Mouse (Mus musculus) kidney, embryonic 15.5 days (tissue): ENCODE measurements around the gene Dpm2. TPM values are rescaled to one million over a fixed set of nuclear protein-coding genes. Genes with fewer than 3 reads are reported as not detected.

Experiments
- ATAC-seq: fragments of 200-750 bp; cut with Nextera tagmentation; replicated peaks from 2 replicates; pipeline ENCODE4 v1.8.0; 2017; ENCODE audit warnings: moderate TSS enrichment; ENCODE audit not compliant: low FRiP score
- H3K27ac ChIP-seq: fragments of 300-500 bp; sonication (generic); 2 replicates; pipeline ENCODE4 v1.5.1; 2015; ENCODE audit warnings: mild to moderate bottlenecking, inconsistent platforms
- H3K27me3 ChIP-seq: fragments of 300-500 bp; sonication (generic); 2 replicates; pipeline ENCODE4 v1.6.1; 2015; ENCODE audit warnings: inconsistent platforms
- H3K36me3 ChIP-seq: fragments of 300-500 bp; sonication (generic); 2 replicates; pipeline ENCODE4 v1.6.1; 2015; ENCODE audit warnings: inconsistent platforms
- H3K4me1 ChIP-seq: fragments of 300-500 bp; sonication (generic); 2 replicates; pipeline ENCODE4 v1.6.1; 2015; ENCODE audit warnings: inconsistent platforms
- H3K4me2 ChIP-seq: fragments of 300-500 bp; sonication (generic); 2 replicates; pipeline ENCODE4 v1.6.1; 2015; ENCODE audit warnings: moderate library complexity, mild to moderate bottlenecking, inconsistent platforms
- H3K4me3 ChIP-seq: fragments of 300-500 bp; sonication (generic); replicated peaks from 2 replicates; pipeline ENCODE4 v1.5.1; 2015; ENCODE audit warnings: mild to moderate bottlenecking, inconsistent platforms
- H3K9ac ChIP-seq: fragments of 300-500 bp; sonication (generic); 2 replicates; pipeline ENCODE4 v1.6.1; 2015; ENCODE audit warnings: mild to moderate bottlenecking, inconsistent platforms
- H3K9me3 ChIP-seq: fragments of 300-500 bp; sonication (generic); replicated peaks from 2 replicates; pipeline ENCODE4 v1.6.1; 2016; ENCODE audit warnings: inconsistent platforms
- WGBS: fragments of 180-500 bp; shearing (Covaris S2); methylation state at CpG from one replicate; pipeline ENCODE4 v1.1.7; 2015; ENCODE audit warnings: mixed read lengths; 5-methylcytosine and 5-hydroxymethylcytosine counted together
- polyA plus RNA-seq: library from polyadenylated mRNA; unstranded; fragments of >200 nt; fragmentation: Nextera tagmentation; extraction: Ambion mirVana; gene quantifications from 2 replicates; pipeline ENCODE4 v1.2.1, GENCODE M21; 2015

Dpm2 gene
- polyA plus RNA-seq, 1 experiment from 2014 or later: 107 TPM

DNA sequence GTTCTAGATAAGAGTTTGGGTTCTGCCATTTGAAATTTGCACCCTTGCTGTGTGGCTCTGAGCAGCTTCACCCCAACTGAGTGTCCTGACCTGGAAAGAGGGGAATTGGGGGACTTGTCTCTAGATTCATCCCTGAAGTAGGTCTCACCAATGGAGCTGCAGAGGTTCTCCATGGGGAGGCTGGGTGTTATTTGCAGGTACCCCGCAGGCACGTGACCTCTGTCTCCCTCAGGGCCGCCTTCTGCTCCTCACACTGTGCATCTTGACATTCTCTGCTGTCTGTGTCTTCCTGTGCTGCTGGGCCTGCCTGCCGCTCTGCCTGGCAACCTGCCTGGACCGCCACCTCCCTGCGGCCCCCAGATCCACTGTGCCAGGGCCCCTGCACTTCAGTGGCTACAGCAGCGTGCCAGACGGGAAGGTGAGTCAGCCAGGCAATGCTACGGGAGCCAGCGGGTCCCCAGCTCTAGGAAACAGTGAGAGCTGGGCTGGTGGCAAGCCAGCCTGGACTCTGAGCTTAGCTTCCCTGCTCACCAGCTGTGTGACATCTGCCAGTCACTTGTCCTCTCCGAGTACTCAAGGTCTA lies 18.6 kb downstream of the Dpm2 start:
- Histone ChIP-seq H3K9ac (no peak overlapping the region), H3K4me3 (no peak overlapping the region), H3K36me3 (peaks cover 5% of the 10 kb centered on the region), H3K4me1 (peaks cover 44% of the 10 kb centered on the region), H3K4me2 (no peak overlapping the region), H3K27me3 (no peaks in the 10 kb centered on the region), H3K27ac (no peak overlapping the region), H3K9me3 (no peaks in the 10 kb centered on the region)
- no peak for ATAC-seq
- WGBS: 75% methylated on average over 11 of the region's 11 CpGs

DNA sequence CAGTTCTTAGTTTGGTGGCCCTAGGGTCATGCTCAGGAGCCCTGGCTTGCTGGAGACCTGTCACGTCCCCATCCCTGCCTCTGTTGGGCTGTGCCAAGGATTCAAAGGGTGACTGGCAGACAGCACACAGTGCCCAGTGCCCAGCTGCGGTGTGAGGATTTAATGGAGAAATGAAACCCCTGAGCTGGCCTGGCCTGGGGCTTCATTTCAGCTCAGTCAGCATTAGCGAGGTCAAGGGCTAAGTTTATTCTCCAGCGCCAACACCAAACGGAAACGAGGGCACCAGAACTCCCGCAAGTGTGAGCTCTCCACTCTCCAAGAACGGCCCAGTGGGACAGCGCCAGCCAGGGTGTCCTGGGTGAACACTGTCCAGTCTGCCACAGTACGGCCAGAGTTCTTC lies 19.6 kb downstream of the Dpm2 start:
- no peak for ATAC-seq
- Histone ChIP-seq H3K36me3 (peaks cover 15% of the 10 kb centered on the region), H3K27ac (no peak overlapping the region), H3K4me3 (no peak overlapping the region), H3K4me1 (peaks cover 44% of the 10 kb centered on the region), H3K9ac (no peak overlapping the region), H3K9me3 (no peaks in the 10 kb centered on the region), H3K4me2 (no peak overlapping the region), H3K27me3 (no peaks in the 10 kb centered on the region)
- 52% methylated on average over 10 of the region's 10 CpGs for WGBS

DNA sequence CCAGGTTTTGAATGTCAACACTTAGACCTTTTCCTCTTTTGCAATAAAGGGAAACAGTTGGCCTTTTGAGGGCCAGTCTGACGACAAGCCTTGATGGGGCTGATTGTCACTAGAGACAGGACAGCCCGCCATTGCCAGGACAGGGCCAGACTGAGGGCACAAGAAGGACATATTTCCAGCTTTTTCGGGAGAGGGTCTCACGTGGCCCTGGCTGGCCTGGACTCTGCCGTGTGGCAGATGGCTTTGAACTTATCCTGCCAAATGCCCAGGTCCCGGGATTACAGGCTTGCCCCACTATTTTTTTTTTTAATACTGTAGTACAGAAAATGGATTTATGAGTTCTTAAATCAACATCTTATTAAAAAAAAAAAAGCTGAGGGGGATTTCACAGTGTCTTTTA lies 20.6 kb downstream of the Dpm2 start:
- H3K36me3 ChIP-seq: peaks cover 19% of the 10 kb centered on the region
- no peaks in the 10 kb centered on the region for H3K27me3 ChIP-seq
- H3K9ac ChIP-seq: no peak overlapping the region
- no peaks in the 10 kb centered on the region for H3K9me3 ChIP-seq
- 65% methylated on average over 6 of the region's 6 CpGs for WGBS
- peaks cover 44% of the 10 kb centered on the region for H3K4me1 ChIP-seq
- H3K4me2 ChIP-seq: no peak overlapping the region
- ATAC-seq: no peak
- no peak overlapping the region for H3K4me3 ChIP-seq
- no peak overlapping the region for H3K27ac ChIP-seq

DNA sequence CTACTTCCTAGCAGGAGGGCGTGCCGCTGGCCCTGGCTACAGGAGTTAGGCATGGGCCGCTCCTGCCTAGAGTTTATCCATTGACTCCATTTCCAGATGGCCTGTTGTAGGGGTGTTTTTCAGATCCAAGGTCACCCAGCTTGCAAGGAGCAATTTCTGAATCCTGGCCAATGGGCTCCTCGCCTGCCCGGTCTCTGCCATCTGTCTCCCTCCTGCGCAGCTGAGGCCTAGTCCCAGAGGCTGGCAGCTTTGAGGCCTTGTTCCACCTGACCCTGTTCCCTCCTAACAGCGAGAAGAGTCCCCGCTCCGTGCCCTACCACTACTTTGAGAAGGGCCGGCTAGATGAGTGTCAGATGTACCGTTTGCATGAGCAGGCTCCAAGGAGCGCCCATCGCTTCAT lies 26.1 kb downstream of the Dpm2 start:
- peaks cover 30% of the 10 kb centered on the region for H3K36me3 ChIP-seq
- no peak overlapping the region for H3K4me3 ChIP-seq
- 93% methylated on average over 13 of the region's 13 CpGs for WGBS
- H3K27me3 ChIP-seq: no peaks in the 10 kb centered on the region
- no peak for ATAC-seq
- H3K27ac ChIP-seq: no peak overlapping the region
- H3K4me2 ChIP-seq: no peak overlapping the region
- no peak overlapping the region for H3K9ac ChIP-seq
- peaks cover 10% of the 10 kb centered on the region for H3K4me1 ChIP-seq
- no peaks in the 10 kb centered on the region for H3K9me3 ChIP-seq

DNA sequence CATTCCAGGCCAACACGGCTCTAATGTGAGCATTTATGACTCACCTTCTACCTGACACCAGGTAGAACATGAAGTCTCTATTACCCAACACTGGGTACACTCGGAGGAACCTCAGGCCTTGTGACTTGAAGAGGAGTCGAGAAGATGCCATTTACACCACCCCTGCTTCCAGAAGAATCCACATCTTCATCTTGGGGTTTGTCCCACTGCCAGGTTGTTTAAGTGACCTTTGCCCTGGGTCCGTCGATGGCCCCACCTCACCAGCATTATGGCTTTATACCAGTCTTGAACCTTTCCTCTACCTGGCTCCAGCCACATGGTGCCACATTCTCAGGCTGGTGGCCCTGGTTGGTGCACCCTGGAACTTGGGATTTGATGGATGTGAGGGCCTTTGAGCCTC lies 26.6 kb downstream of the Dpm2 start:
- WGBS: 86% methylated on average over 5 of the region's 5 CpGs
- Histone ChIP-seq H3K27ac (no peak overlapping the region), H3K27me3 (no peaks in the 10 kb centered on the region), H3K36me3 (peaks cover 30% of the 10 kb centered on the region), H3K4me2 (no peak overlapping the region), H3K9me3 (no peaks in the 10 kb centered on the region), H3K9ac (no peak overlapping the region), H3K4me3 (no peak overlapping the region), H3K4me1 (peaks cover 15% of the 10 kb centered on the region)
- no peak for ATAC-seq

DNA sequence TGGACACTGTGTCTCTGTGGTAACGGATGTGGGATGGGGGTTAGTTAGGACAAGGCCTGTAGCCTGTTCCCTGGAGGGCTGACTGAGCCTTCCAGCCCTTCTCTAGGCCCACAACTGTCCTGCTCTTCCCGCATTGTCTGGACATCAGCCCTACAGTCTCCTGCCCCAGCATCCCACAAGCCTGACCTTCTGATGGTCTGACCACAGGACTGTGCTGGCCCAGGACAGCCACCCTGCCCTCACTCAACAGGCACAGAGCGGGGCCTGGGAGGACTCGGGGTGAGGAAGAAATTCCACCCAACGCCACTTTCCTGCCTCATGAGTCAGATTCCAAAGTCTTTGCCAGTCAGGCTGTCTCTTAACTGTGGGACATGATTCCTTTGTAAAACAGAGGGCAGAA lies 27.0 kb downstream of the Dpm2 start:
- H3K9me3 ChIP-seq: no peaks in the 10 kb centered on the region
- no peak overlapping the region for H3K9ac ChIP-seq
- H3K4me1 ChIP-seq: peaks cover 20% of the 10 kb centered on the region
- H3K36me3 ChIP-seq: peaks cover 30% of the 10 kb centered on the region
- no peak overlapping the region for H3K27ac ChIP-seq
- H3K4me3 ChIP-seq: no peak overlapping the region
- ATAC-seq: no peak
- H3K27me3 ChIP-seq: no peaks in the 10 kb centered on the region
- no peak overlapping the region for H3K4me2 ChIP-seq
- WGBS: 84% methylated on average over 5 of the region's 5 CpGs

DNA sequence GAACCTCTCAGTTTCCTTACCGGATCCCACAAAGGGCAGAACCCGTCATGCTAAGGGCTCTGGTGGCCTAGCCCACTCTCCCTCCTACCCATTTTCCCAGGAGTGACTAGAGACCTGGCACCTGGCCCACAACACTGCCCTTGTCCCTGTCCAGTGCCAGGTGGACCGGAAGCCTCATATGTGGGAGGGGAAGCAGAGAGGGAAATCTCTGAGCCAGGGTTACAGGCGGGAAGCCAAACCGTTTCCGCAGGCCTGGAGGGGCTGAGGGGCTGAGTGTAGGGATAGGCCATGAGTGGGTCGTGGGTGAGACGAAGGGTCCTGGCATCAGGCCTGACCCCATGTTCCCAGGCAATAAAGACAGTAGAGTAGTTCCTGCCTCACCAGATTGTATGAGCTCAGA lies 27.8 kb downstream of the Dpm2 start:
- Histone ChIP-seq H3K9me3 (no peaks in the 10 kb centered on the region), H3K27ac (no peak overlapping the region), H3K4me3 (no peak overlapping the region), H3K27me3 (no peaks in the 10 kb centered on the region), H3K36me3 (peaks cover 30% of the 10 kb centered on the region), H3K9ac (no peak overlapping the region), H3K4me2 (no peak overlapping the region), H3K4me1 (peaks cover 20% of the 10 kb centered on the region)
- ATAC-seq: no peak
- WGBS: 60% methylated on average over 8 of the region's 8 CpGs

DNA sequence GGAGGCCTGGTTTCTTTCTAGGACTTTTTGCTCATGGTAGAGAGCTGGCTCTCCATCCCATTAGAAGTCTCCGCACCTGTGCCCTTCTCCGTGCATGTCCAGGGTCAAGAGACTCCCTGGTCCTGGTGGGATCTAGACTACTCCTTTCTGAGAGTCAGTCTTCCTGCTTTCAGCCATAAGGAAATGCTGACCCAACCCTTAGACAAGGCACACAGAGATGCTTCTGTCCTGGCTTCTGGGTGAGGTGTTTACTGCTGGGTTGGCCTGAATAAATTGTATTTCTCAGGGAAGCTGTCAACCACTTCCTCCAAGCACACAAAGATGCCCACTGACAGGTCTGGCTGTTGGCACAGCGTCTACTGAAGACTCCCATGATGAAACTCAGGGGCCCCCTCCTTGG lies 28.8 kb downstream of the Dpm2 start, which contains the start of gene St6galnac6:
Gene St6galnac6 (plus strand): TSS at position 301 of the 400 bp plus-strand sequence.
- Histone ChIP-seq H3K36me3 (peaks cover 23% of the 10 kb centered on the region), H3K9me3 (no peaks in the 10 kb centered on the region), H3K4me2 (no peak within 1 kb of the TSS), H3K9ac (no peak within 1 kb of the TSS), H3K4me1 (peaks cover 20% of the 10 kb centered on the region), H3K27ac (no peak within 1 kb of the TSS), H3K27me3 (no peaks in the 10 kb centered on the region), H3K4me3 (no peak within 1 kb of the TSS)
- WGBS: 92% methylated on average over 3 of the region's 3 CpGs
- ATAC-seq: no peak

DNA sequence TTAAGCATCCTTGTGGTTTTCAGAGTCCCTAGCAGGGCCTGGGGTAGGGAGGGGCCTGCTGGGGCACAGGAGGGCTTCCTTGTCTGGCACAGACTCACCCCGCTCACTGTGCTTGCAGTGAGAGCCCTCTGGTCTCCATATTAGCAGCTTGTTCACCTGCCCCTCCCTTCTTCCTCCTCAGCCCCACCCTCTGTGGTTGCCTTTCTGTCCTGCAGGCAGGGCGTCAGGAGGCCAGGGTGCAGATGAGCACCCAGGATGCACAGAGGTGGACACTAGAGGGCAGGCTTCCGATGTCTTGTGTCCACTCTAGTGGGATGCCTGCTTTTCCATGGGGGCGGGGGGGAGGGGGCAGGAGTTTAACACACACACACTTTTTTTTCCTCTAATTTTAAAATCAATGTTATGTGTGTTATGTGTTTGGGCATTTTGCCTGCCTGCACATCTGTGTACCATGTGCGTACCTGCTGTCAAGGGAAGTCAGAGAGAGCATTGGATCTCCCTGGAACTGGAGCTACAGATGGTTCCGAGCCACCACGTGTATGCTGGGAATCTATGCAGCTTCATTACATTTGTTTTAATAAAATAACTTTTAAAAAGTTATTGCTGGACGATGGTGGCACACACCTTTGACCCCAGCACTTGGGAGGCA lies 30.9 kb downstream of the Dpm2 start:
- H3K27me3 ChIP-seq: no peaks in the 10 kb centered on the region
- no peaks in the 10 kb centered on the region for H3K9me3 ChIP-seq
- H3K9ac ChIP-seq: no peak overlapping the region
- H3K27ac ChIP-seq: no peak overlapping the region
- H3K4me1 ChIP-seq: peaks cover 23% of the 10 kb centered on the region
- H3K4me2 ChIP-seq: no peak overlapping the region
- H3K36me3 ChIP-seq: peaks cover 11% of the 10 kb centered on the region
- no peak overlapping the region for H3K4me3 ChIP-seq
- WGBS: 52% methylated on average over 8 of the region's 8 CpGs
- 0 out of 2 replicates have a peak, but pooled peaks have one; percentile 30 for ATAC-seq

DNA sequence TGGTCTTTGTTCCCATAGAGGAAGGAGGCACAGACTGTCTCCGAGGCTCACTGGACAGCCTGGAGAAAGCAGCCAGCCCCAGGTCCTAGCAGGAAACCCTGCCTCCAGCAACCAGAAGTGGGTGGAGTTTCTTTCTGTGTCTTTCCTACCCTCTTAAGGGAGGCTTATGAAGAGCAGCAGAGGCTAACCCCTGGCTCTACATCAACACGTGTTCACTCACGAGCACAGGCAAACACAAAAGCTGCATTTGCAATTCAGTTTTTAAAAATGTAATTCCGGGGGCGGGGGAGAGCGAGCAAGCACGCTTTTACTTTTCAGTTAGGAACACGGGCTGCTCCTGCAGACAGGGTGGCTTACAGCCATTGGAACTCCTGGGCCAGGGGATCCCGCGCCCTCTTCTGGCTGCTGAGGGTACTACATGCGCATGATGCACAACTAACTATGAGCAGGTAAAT lies 32.0 kb downstream of the Dpm2 start:
- under 1% methylated on average over 11 of the region's 11 CpGs for WGBS
- Histone ChIP-seq H3K36me3 (peaks cover 4% of the 10 kb centered on the region; the same call in 1 of the 2 replicates), H3K27me3 (no peaks in the 10 kb centered on the region), H3K9ac (peak overlapping the region; percentile 27; the same call in 1 of the 2 replicates), H3K4me2 (peak overlapping the region; percentile 62), H3K4me3 (peak overlapping the region; percentile 44), H3K4me1 (peaks cover 34% of the 10 kb centered on the region), H3K27ac (peak overlapping the region; percentile 72), H3K9me3 (no peaks in the 10 kb centered on the region)
- ATAC-seq: peak; percentile 61; the same call in 1 of the 2 replicates

DNA sequence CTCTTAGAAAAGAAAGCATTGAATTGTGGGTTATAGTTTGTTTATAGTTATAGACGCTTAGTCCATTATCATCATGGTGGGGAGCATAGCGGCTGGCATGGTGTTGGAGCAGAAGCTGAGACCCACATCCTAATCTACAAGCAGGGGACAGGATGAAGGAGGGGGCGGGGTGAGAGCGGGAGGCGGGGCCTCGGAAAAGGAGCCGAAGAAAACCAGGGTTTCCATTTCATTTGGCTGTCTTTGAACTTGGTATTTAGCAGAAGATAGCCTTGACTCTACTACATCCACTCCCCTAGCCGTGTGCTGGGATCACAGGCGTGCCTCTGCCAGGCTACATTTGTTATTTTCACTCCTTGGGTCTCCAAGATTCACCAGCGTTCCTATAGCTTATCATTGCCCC lies 34.0 kb downstream of the Dpm2 start:
- whole genome bisulfite sequencing: 47% methylated on average over 10 of the region's 10 CpGs
- H3K4me3 ChIP-seq: no peak overlapping the region
- H3K4me2 ChIP-seq: no peak overlapping the region
- no peaks in the 10 kb centered on the region for H3K9me3 ChIP-seq
- peaks cover 47% of the 10 kb centered on the region for H3K4me1 ChIP-seq
- H3K27ac ChIP-seq: no peak overlapping the region
- H3K27me3 ChIP-seq: no peaks in the 10 kb centered on the region
- no peaks in the 10 kb centered on the region for H3K36me3 ChIP-seq
- no peak overlapping the region for H3K9ac ChIP-seq
- ATAC-seq: no peak

DNA sequence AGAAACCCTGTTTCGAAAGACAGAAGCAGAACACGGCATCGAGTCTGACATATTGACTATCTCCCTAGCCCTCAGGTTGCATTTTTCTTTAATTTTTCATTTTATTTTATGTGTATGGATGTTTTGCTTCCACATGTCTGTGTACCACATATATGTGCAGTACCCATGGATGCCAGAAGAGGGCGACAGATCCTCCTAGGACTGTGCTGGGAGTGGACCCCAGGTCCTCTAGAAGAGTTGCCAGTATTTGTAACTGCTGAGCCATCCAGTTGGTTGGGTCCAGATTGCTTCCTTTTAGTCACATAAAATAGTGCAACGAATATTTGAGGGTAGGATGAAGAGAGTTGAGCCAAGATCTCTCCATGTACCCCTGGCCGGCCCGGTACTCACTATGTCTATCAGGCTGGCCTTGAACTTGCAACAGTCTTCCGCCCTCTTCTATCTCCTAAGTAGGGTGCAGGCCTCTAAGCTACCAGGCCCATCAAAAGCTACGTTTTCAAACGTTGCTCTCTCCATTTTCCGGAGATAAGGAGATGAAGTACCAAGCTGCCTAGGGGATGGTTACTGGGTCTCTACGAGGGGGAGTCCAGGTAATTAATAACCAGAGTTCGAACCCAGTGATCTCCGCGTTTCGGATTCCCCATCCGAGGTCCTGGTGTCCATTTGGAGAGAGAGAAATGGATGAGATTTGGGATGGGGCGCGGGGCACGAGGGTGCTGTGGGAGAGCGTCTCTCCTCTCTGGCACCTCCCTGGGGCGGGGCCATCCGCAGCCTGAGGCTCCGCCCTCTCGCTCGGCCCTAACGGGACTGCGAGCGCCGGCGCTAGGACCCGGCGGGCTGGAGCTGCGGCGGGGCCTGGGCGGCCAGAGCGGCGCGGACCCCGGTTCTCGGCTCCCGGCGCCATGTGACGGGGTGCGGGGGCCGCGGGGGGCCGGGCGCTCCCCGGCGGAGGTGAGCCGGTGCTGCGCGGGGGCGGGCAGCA lies 35.8 kb downstream of the Dpm2 start:
- Histone ChIP-seq H3K9me3 (no peaks in the 10 kb centered on the region), H3K4me2 (peak overlapping the region; percentile 98), H3K9ac (peak overlapping the region; percentile 76), H3K36me3 (no peaks in the 10 kb centered on the region), H3K4me3 (peak overlapping the region; percentile 79), H3K27me3 (no peaks in the 10 kb centered on the region), H3K4me1 (peaks cover 59% of the 10 kb centered on the region), H3K27ac (peak overlapping the region; percentile 84)
- ATAC-seq: peak; percentile 76
- 12% methylated on average over 48 of the region's 55 CpGs for WGBS
